Mouse (Mus musculus): Measurements from ENCODE around the gene Avil. TPM values are rescaled to one million over a fixed set of nuclear protein-coding genes. Genes with fewer than 3 reads are reported as not detected.

The Avil gene
- total RNA-seq, 2 experiments from 2014 or later, result not detected

DNA sequence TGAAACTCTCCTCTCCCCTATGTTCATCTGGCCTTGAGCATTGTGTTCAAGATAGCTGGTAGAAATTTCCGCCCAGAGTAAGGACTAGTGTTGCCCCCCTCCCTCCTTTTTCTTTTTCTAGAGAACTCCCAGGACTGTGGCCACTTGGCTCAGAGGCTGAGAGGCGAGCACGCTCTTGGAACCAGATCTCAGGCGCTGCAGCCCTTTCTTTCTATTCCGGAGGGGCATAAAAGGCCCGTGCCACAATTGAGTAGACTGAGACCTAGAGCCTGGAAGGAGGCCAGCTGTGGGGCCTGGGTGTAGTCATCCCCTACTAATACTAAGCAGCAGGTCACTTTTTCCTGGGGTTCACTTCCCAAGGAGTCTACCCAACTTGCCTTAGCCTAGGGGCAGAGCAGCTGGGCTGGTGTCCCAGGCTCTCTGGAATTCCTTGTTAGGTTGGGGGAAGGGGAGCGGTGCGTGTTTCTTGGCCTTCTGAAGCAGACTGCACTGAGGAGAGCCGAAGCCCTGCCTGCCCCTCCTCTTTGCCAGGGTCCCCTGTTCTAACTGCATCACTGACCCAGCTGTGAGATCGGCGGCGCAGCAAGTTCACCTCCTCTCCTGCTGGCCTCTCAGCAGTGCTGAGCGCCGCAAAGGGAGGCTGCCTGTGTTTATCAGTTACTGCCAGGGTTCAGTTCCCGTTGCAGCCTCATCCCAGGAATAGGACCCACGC, 20.1 kb upstream of the Avil start:
- no peak for ATAC-seq (replicated peaks; ENCODE audit: low FRiP score, poor library complexity, severe bottlenecking)

DNA sequence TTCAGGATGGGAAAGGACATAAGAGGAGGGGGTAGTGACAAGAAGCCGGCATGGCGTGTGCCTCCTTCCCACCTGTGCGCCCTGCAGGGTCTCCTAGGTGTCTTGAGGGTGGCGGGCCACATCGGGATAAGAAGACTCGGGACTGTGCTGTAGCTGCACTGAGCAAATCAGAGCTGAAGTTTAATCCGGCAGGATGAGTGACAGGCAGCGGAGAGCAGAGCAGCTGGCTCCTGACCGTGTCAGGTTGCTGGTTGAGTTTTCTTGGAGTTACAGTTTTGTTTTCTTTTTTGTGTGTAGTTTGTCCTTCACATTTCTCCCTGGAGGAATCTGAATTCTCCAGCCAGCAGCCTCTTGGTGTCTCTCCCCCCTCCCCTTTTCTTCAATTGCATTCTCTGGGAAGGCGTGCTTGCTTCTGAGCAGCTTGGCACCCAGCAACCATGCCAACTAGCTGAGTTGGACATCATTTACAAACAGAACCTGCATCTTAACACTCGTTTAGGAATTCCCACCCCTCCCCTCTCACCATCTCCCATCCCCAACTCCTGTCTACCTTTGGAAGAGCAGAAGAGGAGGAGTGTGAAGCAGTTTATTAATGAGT, 19.5 kb upstream of the Avil start:
- no peak for ATAC-seq (replicated peaks; ENCODE audit: low FRiP score, poor library complexity, severe bottlenecking)

GRCm38 (mm10) chr10:126981746-126982145, 18.8 kb upstream of the Avil start:
- no peak for ATAC-seq (replicated peaks; ENCODE audit: low FRiP score, poor library complexity, severe bottlenecking)

GRCm38 (mm10) chr10:126983193-126983725, 17.2 kb upstream of the Avil start:
- ATAC-seq (replicated peaks; ENCODE audit: low FRiP score, poor library complexity, severe bottlenecking), result no peak

- no peak for ATAC-seq (replicated peaks; ENCODE audit: low FRiP score, poor library complexity, severe bottlenecking)
Observed at GRCm38 (mm10) chr10:126984189-126985004, 16.1 kb upstream of the Avil start.

- ATAC-seq (replicated peaks; ENCODE audit: low FRiP score, poor library complexity, severe bottlenecking), result no peak
Observed at GRCm38 (mm10) chr10:126985127-126985526, 15.4 kb upstream of the Avil start.

- no peak for ATAC-seq (replicated peaks; ENCODE audit: low FRiP score, poor library complexity, severe bottlenecking)
Observed at GRCm38 (mm10) chr10:126985579-126985978, 14.9 kb upstream of the Avil start.

- ATAC-seq (replicated peaks; ENCODE audit: low FRiP score, poor library complexity, severe bottlenecking), result no peak
Observed at GRCm38 (mm10) chr10:126986541-126986961, 14.0 kb upstream of the Avil start.

- no peak for ATAC-seq (replicated peaks; ENCODE audit: low FRiP score, poor library complexity, severe bottlenecking)
Observed at GRCm38 (mm10) chr10:126987183-126988118, 13.1 kb upstream of the Avil start.

DNA sequence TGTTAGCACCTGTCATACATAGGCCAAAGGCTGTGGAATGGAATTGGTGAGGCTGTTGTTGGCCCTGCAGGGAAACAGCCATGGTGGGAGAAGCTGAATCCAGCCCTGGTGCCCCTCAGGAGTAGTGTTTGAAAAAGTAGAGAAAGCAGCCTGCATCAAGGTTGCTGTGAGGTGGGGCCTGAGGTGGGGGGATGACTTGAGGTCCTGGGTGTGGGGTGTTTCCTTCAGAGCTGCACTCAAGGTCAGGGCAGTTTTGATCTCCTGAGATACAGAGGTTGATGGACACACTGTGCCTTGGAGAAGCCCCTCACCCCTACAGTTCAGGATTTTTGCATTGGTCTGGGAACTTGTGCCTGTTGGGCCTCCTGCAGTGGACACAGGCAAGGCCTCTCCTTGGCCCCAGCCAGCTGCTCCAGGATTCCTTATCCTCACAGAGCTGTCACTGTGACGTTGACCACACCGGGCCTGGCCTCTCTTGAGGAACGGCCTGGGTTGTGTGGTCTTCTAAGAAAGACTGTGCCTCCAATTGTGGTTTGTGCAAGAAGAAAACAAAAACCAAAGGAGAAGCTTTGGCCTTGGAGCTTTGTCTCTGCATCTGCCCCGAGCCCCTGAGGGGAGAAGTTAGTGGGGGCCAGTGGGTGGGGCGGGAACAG, 11.9 kb upstream of the Avil start:
- ATAC-seq (replicated peaks; ENCODE audit: low FRiP score, poor library complexity, severe bottlenecking), result no peak

GRCm38 (mm10) chr10:126990313-126991056, 10.0 kb upstream of the Avil start:
- ATAC-seq (replicated peaks; ENCODE audit: low FRiP score, poor library complexity, severe bottlenecking), result no peak

GRCm38 (mm10) chr10:126991676-126992075, 8.8 kb upstream of the Avil start:
- no peak for ATAC-seq (replicated peaks; ENCODE audit: low FRiP score, poor library complexity, severe bottlenecking)

DNA sequence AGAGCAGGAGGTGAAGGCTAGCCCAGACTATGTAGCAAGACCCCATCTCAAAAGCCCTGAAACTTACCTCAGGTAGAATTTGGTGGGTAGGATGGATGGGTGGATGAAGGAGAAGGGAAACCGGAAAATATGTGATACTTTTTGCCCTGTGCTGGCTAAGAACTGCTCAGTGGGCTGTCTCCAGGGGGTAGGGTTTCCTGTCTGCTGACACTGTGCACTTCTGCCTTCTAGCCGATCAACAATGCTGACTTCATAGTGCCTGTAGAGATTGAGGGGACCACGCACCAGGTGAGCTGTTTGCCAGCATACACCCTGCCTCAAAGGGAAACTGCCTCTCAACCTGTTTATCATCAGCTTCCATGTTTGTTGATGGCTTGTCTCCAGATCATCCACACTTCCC, 6.9 kb upstream of the Avil start:
- no peak for ATAC-seq (replicated peaks; ENCODE audit: low FRiP score, poor library complexity, severe bottlenecking)

GRCm38 (mm10) chr10:126997340-126998113, 3.0 kb upstream of the Avil start:
- ATAC-seq (replicated peaks; ENCODE audit: low FRiP score, poor library complexity, severe bottlenecking), result no peak

- no peak for ATAC-seq (replicated peaks; ENCODE audit: low FRiP score, poor library complexity, severe bottlenecking)
Observed at GRCm38 (mm10) chr10:127001297-127001696, 788 bp downstream of the Avil start.

DNA sequence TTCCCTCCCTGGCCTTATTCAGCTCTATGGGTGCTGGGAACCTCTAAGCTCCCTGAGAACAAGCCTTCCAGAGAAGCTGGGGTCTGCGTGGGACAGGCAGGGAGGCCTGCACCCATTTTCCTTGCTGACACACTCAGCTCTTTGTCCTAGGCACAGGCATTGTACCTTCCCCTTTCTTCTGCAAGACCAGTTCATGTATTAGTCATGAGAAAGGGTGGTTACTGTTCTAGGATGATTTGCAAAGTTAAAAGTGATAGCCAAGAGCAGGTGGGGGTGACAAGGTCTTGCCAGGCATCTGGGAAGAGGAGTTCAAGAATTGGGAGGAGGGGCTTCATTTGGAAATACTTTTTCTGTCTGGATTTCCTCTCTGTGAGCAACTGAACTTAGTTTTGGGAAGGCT, 1.5 kb downstream of the Avil start:
- ATAC-seq (replicated peaks; ENCODE audit: low FRiP score, poor library complexity, severe bottlenecking), result no peak

- ATAC-seq (replicated peaks; ENCODE audit: low FRiP score, poor library complexity, severe bottlenecking), result no peak
Observed at GRCm38 (mm10) chr10:127002765-127003164, 2.3 kb downstream of the Avil start.

DNA sequence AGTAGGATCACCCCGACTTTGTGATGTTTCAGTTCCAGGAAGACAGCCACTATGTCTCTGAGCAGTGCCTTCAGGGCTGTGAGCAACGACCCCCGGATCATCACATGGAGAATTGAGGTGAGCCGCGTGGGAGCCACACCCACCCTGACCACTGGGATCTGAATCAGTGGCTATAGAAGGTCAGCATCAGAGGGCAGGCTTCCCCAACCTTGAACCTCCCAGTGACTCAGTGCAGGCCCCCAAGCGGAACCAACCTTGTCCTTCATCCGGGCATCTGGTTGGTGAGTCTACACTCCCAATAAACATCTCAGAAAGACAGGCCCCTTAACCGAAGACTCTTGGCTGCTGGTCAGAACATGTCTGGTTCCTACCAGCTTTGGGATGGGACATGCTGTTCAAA, 2.8 kb downstream of the Avil start:
- no peak for ATAC-seq (replicated peaks; ENCODE audit: low FRiP score, poor library complexity, severe bottlenecking)
